Mouse (Mus musculus) yolk sac, embryonic 10.5 days (tissue): ENCODE results near the gene Slc27a4.
"Not testable (repeated sequence)": the region's sequence is repeated elsewhere in the genome, so short reads cannot be mapped to it uniquely, and the experiment has no call there.

Source experiments
- DNase-seq: peaks from one replicate; pipeline ENCODE4 v3.0.0-alpha.2; 2017; ENCODE audit warnings: low spot score

Gene Slc27a4

GRCm38 (mm10) chr2:29802075-29802826 lies at the start of gene Slc27a4:
Gene Slc27a4, plus strand, starts transcription at chr2:29802634.
- peak; percentile 93 for DNase-seq

- DNase-seq = no peak
Observed at GRCm38 (mm10) chr2:29755693-29756092, 46.7 kb upstream of the Slc27a4 start.

- peak; percentile 41 for DNase-seq
Observed at GRCm38 (mm10) chr2:29764831-29765230, 37.6 kb upstream of the Slc27a4 start.

- peak; percentile 59 for DNase-seq
Observed at GRCm38 (mm10) chr2:29767976-29768709, 34.3 kb upstream of the Slc27a4 start.

- DNase-seq = no peak
Observed at GRCm38 (mm10) chr2:29768901-29769300, 33.5 kb upstream of the Slc27a4 start.

GRCm38 (mm10) chr2:29770162-29770561 lies 32.3 kb upstream of the Slc27a4 start:
- no peak for DNase-seq

GRCm38 (mm10) chr2:29771611-29772461 lies 30.6 kb upstream of the Slc27a4 start:
- DNase-seq = peak; percentile 84

- DNase-seq = peak; percentile 84
Observed at GRCm38 (mm10) chr2:29773323-29773722, 29.1 kb upstream of the Slc27a4 start.

GRCm38 (mm10) chr2:29781256-29781655 lies 21.2 kb upstream of the Slc27a4 start:
- not testable (repeated sequence) for DNase-seq

- no peak for DNase-seq
Observed at GRCm38 (mm10) chr2:29784290-29784689, 18.1 kb upstream of the Slc27a4 start.

GRCm38 (mm10) chr2:29787104-29787917 lies 15.1 kb upstream of the Slc27a4 start, which contains the start of gene Coq4:
Gene Coq4, plus strand, starts transcription at chr2:29787493.
- peak; percentile 90 for DNase-seq

- DNase-seq = peak; percentile 88
Observed at GRCm38 (mm10) chr2:29787937-29788681, 14.3 kb upstream of the Slc27a4 start, which contains the start of gene Trub2. Gene Trub2, minus strand, starts transcription at chr2:29788502.

- no peak for DNase-seq
Observed at GRCm38 (mm10) chr2:29792772-29793487, 9.5 kb upstream of the Slc27a4 start.

GRCm38 (mm10) chr2:29802827-29803201 lies 380 bp downstream of the Slc27a4 start:
- DNase-seq = no peak

- DNase-seq = no peak
Observed at GRCm38 (mm10) chr2:29803400-29803831, 982 bp downstream of the Slc27a4 start.

- no peak for DNase-seq
Observed at GRCm38 (mm10) chr2:29815678-29816371, 13.4 kb downstream of the Slc27a4 start.

GRCm38 (mm10) chr2:29817426-29818232 lies 15.2 kb downstream of the Slc27a4 start:
- DNase-seq = peak; percentile 87

GRCm38 (mm10) chr2:29819363-29819762 lies 16.9 kb downstream of the Slc27a4 start:
- DNase-seq = no peak
